Mouse (Mus musculus): ENCODE measurements around the gene Pkp1.

Gene Pkp1

GRCm38 (mm10) chr1:135838626-135839025, 80.4 kb downstream of the Pkp1 start:
- no peak for DNase-seq (ENCODE audit: low read depth, low spot score)
- no peaks in the 10 kb centered on the region for H3K36me3 ChIP-seq (ENCODE audit: control insufficient read depth, insufficient read depth, low read length, poor library complexity, severe bottlenecking)
- H3K27me3 ChIP-seq (ENCODE audit: control insufficient read depth, insufficient read depth, low read length, poor library complexity, severe bottlenecking) = no peaks in the 10 kb centered on the region

- no peaks in the 10 kb centered on the region; the same call in 1 of the 2 replicates for H3K36me3 ChIP-seq (ENCODE audit: control insufficient read depth, insufficient read depth, low read length, poor library complexity, severe bottlenecking)
- no peaks in the 10 kb centered on the region for H3K27me3 ChIP-seq (ENCODE audit: control insufficient read depth, insufficient read depth, low read length, poor library complexity, severe bottlenecking)
- DNase-seq (ENCODE audit: low read depth, low spot score) = no peak
Observed at GRCm38 (mm10) chr1:135835716-135836483, 83.1 kb downstream of the Pkp1 start, which contains the start of gene Tnnt2. TSS of gene Tnnt2 (plus strand) at chr1:135836354.

- H3K36me3 ChIP-seq (ENCODE audit: control insufficient read depth, insufficient read depth, low read length, poor library complexity, severe bottlenecking) = no peaks in the 10 kb centered on the region; the same call in 1 of the 2 replicates
- no peaks in the 10 kb centered on the region for H3K27me3 ChIP-seq (ENCODE audit: control insufficient read depth, insufficient read depth, low read length, poor library complexity, severe bottlenecking)
- DNase-seq (ENCODE audit: low read depth, low spot score) = no peak
Observed at GRCm38 (mm10) chr1:135834983-135835382, 84.0 kb downstream of the Pkp1 start.

- no peaks in the 10 kb centered on the region; the same call in 1 of the 2 replicates for H3K36me3 ChIP-seq (ENCODE audit: control insufficient read depth, insufficient read depth, low read length, poor library complexity, severe bottlenecking)
- no peak for DNase-seq (ENCODE audit: low read depth, low spot score)
- H3K27me3 ChIP-seq (ENCODE audit: control insufficient read depth, insufficient read depth, low read length, poor library complexity, severe bottlenecking) = no peaks in the 10 kb centered on the region
Observed at GRCm38 (mm10) chr1:135834206-135834859, 84.7 kb downstream of the Pkp1 start.

- Histone ChIP-seq H3K36me3 (ENCODE audit: control insufficient read depth, insufficient read depth, low read length, poor library complexity, severe bottlenecking) (no peaks in the 10 kb centered on the region; the same call in 1 of the 2 replicates), H3K27me3 (ENCODE audit: control insufficient read depth, insufficient read depth, low read length, poor library complexity, severe bottlenecking) (no peaks in the 10 kb centered on the region)
- DNase-seq (ENCODE audit: low read depth, low spot score) = peak; percentile 65
Observed at GRCm38 (mm10) chr1:135828918-135829317, 90.1 kb downstream of the Pkp1 start.

GRCm38 (mm10) chr1:135821780-135822179, 97.2 kb downstream of the Pkp1 start:
- Histone ChIP-seq H3K36me3 (ENCODE audit: control insufficient read depth, insufficient read depth, low read length, poor library complexity, severe bottlenecking) (no peaks in the 10 kb centered on the region), H3K27me3 (ENCODE audit: control insufficient read depth, insufficient read depth, low read length, poor library complexity, severe bottlenecking) (no peaks in the 10 kb centered on the region)
- DNase-seq (ENCODE audit: low read depth, low spot score) = no peak

All from splenic B cell, adult 2 months (primary cell).